Mouse (Mus musculus) activated CD4-positive, CD25-positive, alpha-beta regulatory T cell, adult 4 months (primary cell): ENCODE measurements around the gene Ap3b2. TPM values are rescaled to one million over a fixed set of nuclear protein-coding genes. Genes with fewer than 3 reads are reported as not detected.
A peak's percentile ranks its signal among the peaks of the same experiment; 100 is the strongest.
"Not testable (repeated sequence)": the region's sequence is repeated elsewhere in the genome, so short reads cannot be mapped to it uniquely, and the experiment has no call there.

Experiments
- ATAC-seq: one replicate; pipeline ENCODE4 v1.8.0; 2017
- polyA plus RNA-seq, 2 experiments: library from polyadenylated mRNA; unstranded; fragments of 100-300 nt; shearing (Covaris generic); gene quantifications; one replicate each; pipeline ENCODE4 v1.2.1; 2017

Ap3b2 gene
- not detected for polyA plus RNA-seq

- no peak for ATAC-seq
Measured at GRCm38 (mm10) chr7:81493331-81494021, at the start of gene Ap3b2. Ap3b2 (minus strand) TSS chr7:81493925.

GRCm38 (mm10) chr7:81542934-81543333 is 49.2 kb upstream of the Ap3b2 start:
- ATAC-seq: no peak

- no peak for ATAC-seq
Measured at GRCm38 (mm10) chr7:81541924-81542524, 48.3 kb upstream of the Ap3b2 start.

GRCm38 (mm10) chr7:81540999-81541398 is 47.3 kb upstream of the Ap3b2 start:
- no peak for ATAC-seq

GRCm38 (mm10) chr7:81539565-81539964 is 45.8 kb upstream of the Ap3b2 start:
- ATAC-seq: no peak

GRCm38 (mm10) chr7:81538070-81538675 is 44.4 kb upstream of the Ap3b2 start:
- ATAC-seq: peak; percentile 79

- ATAC-seq: no peak
Measured at GRCm38 (mm10) chr7:81536478-81536877, 42.8 kb upstream of the Ap3b2 start.

GRCm38 (mm10) chr7:81531462-81531861 is 37.7 kb upstream of the Ap3b2 start:
- ATAC-seq: no peak

GRCm38 (mm10) chr7:81528918-81529317 is 35.2 kb upstream of the Ap3b2 start:
- ATAC-seq: no peak

GRCm38 (mm10) chr7:81523663-81524017 is 29.9 kb upstream of the Ap3b2 start:
- ATAC-seq: peak; percentile 30

- peak; percentile 95 for ATAC-seq
Measured at GRCm38 (mm10) chr7:81523008-81523662, 29.4 kb upstream of the Ap3b2 start.

- no peak for ATAC-seq
Measured at GRCm38 (mm10) chr7:81516154-81517030, 22.7 kb upstream of the Ap3b2 start.

- ATAC-seq: no peak
Measured at GRCm38 (mm10) chr7:81514906-81515590, 21.3 kb upstream of the Ap3b2 start.

- ATAC-seq: no peak
Measured at GRCm38 (mm10) chr7:81501050-81501449, 7.3 kb upstream of the Ap3b2 start.

GRCm38 (mm10) chr7:81498181-81498580 is 4.5 kb upstream of the Ap3b2 start, which contains the start of gene BC048679:
BC048679 (minus strand) TSS chr7:81498281.
- no peak for ATAC-seq

- ATAC-seq: no peak
Measured at GRCm38 (mm10) chr7:81497171-81497570, 3.4 kb upstream of the Ap3b2 start.

- no peak for ATAC-seq
Measured at GRCm38 (mm10) chr7:81492628-81493027, 1.1 kb downstream of the Ap3b2 start.

- ATAC-seq: no peak
Measured at GRCm38 (mm10) chr7:81489649-81490048, 4.1 kb downstream of the Ap3b2 start.

GRCm38 (mm10) chr7:81480800-81481199 is 12.9 kb downstream of the Ap3b2 start:
- ATAC-seq: no peak

GRCm38 (mm10) chr7:81479531-81480090 is 14.1 kb downstream of the Ap3b2 start:
- no peak for ATAC-seq

GRCm38 (mm10) chr7:81478261-81478660 is 15.5 kb downstream of the Ap3b2 start:
- not testable (repeated sequence) for ATAC-seq
